Mouse (Mus musculus): Measurements from ENCODE around the gene Apobec4. TPM values are rescaled to one million over a fixed set of nuclear protein-coding genes. Genes with fewer than 3 reads are reported as not detected.

Apobec4 gene
- polyA plus RNA-seq (2016; fragmentation: Nextera tagmentation; extraction: Ambion mirVana): not detected in 2 replicates

GRCm38 (mm10) chr1:152750312-152750965 lies at the start of gene Apobec4:
Gene Apobec4, plus strand, starts transcription at chr1:152750551.
- Histone ChIP-seq H3K36me3 (no peaks in the 10 kb centered on the region), H3K9me3 (replicated peaks) (no peaks in the 10 kb centered on the region), H3K27me3 (ENCODE audit: low read depth, poor library complexity, severe bottlenecking) (no peaks in the 10 kb centered on the region), H3K4me3 (no peak within 1 kb of the TSS), H3K27ac (no peak within 1 kb of the TSS), H3K4me1 (0 out of 2 replicates have a peak, but pooled peaks cover 3% of the 10 kb centered on the region)
- 82% methylated on average over 13 of the region's 13 CpGs for WGBS
- DNase-seq (ENCODE audit: low spot score): no peak

GRCm38 (mm10) chr1:152701066-152701465 lies 49.3 kb upstream of the Apobec4 start:
- no peaks in the 10 kb centered on the region for H3K36me3 ChIP-seq
- DNase-seq (ENCODE audit: low spot score): no peak
- H3K27ac ChIP-seq: no peak overlapping the region
- H3K27me3 ChIP-seq (ENCODE audit: low read depth, poor library complexity, severe bottlenecking): no peaks in the 10 kb centered on the region
- H3K4me1 ChIP-seq: peaks cover 32% of the 10 kb centered on the region
- H3K9me3 ChIP-seq (replicated peaks): no peaks in the 10 kb centered on the region
- WGBS: 84% methylated on average over 5 of the region's 5 CpGs
- H3K4me3 ChIP-seq: no peak overlapping the region

GRCm38 (mm10) chr1:152702920-152703319 lies 47.4 kb upstream of the Apobec4 start:
- no peaks in the 10 kb centered on the region for H3K27me3 ChIP-seq (ENCODE audit: low read depth, poor library complexity, severe bottlenecking)
- H3K9me3 ChIP-seq (replicated peaks): no peaks in the 10 kb centered on the region
- H3K4me1 ChIP-seq: peaks cover 32% of the 10 kb centered on the region
- WGBS: 50% methylated on average over 6 of the region's 6 CpGs
- no peak overlapping the region for H3K4me3 ChIP-seq
- no peaks in the 10 kb centered on the region for H3K36me3 ChIP-seq
- H3K27ac ChIP-seq: no peak overlapping the region
- DNase-seq (ENCODE audit: low spot score): no peak

- WGBS: 69% methylated on average over 6 of the region's 6 CpGs
- DNase-seq (ENCODE audit: low spot score): no peak
- no peak overlapping the region for H3K4me3 ChIP-seq
- H3K4me1 ChIP-seq: peaks cover 32% of the 10 kb centered on the region
- H3K27me3 ChIP-seq (ENCODE audit: low read depth, poor library complexity, severe bottlenecking): no peaks in the 10 kb centered on the region
- H3K36me3 ChIP-seq: no peaks in the 10 kb centered on the region
- H3K27ac ChIP-seq: no peak overlapping the region
- no peaks in the 10 kb centered on the region for H3K9me3 ChIP-seq (replicated peaks)
Observed at GRCm38 (mm10) chr1:152703941-152704340, 46.4 kb upstream of the Apobec4 start.

GRCm38 (mm10) chr1:152707560-152707959 lies 42.8 kb upstream of the Apobec4 start:
- Histone ChIP-seq H3K27me3 (ENCODE audit: low read depth, poor library complexity, severe bottlenecking) (no peaks in the 10 kb centered on the region), H3K9me3 (replicated peaks) (no peaks in the 10 kb centered on the region), H3K27ac (peak overlapping the region; percentile 15; the same call in 1 of the 2 replicates), H3K36me3 (no peaks in the 10 kb centered on the region), H3K4me1 (peaks cover 21% of the 10 kb centered on the region), H3K4me3 (no peak overlapping the region)
- 91% methylated on average over 2 of the region's 2 CpGs for WGBS
- DNase-seq (ENCODE audit: low spot score): no peak

GRCm38 (mm10) chr1:152711037-152711436 lies 39.3 kb upstream of the Apobec4 start:
- Histone ChIP-seq H3K27ac (no peak overlapping the region), H3K4me3 (no peak overlapping the region), H3K36me3 (no peaks in the 10 kb centered on the region), H3K9me3 (replicated peaks) (no peaks in the 10 kb centered on the region), H3K27me3 (ENCODE audit: low read depth, poor library complexity, severe bottlenecking) (no peaks in the 10 kb centered on the region), H3K4me1 (peaks cover 21% of the 10 kb centered on the region)
- WGBS: 89% methylated on average over 4 of the region's 4 CpGs
- DNase-seq (ENCODE audit: low spot score): no peak

- no peaks in the 10 kb centered on the region for H3K9me3 ChIP-seq (replicated peaks)
Observed at GRCm38 (mm10) chr1:152713924-152714323, 36.4 kb upstream of the Apobec4 start.

GRCm38 (mm10) chr1:152714405-152714804 lies 35.9 kb upstream of the Apobec4 start:
- no peak for DNase-seq (ENCODE audit: low spot score)

More at GRCm38 (mm10) chr1:152713924-152714323, 36.4 kb upstream of the Apobec4 start:
- no peaks in the 10 kb centered on the region for H3K36me3 ChIP-seq
- WGBS: 83% methylated on average over 4 of the region's 4 CpGs
- peaks cover 39% of the 10 kb centered on the region for H3K4me1 ChIP-seq
- DNase-seq (ENCODE audit: low spot score): no peak
- H3K27me3 ChIP-seq (ENCODE audit: low read depth, poor library complexity, severe bottlenecking): no peaks in the 10 kb centered on the region
- H3K4me3 ChIP-seq: no peak overlapping the region
- peak overlapping the region; percentile 72 for H3K27ac ChIP-seq

GRCm38 (mm10) chr1:152717329-152717728 lies 33.0 kb upstream of the Apobec4 start:
- no peaks in the 10 kb centered on the region for H3K9me3 ChIP-seq (replicated peaks)
- H3K4me3 ChIP-seq: no peak overlapping the region
- H3K36me3 ChIP-seq: no peaks in the 10 kb centered on the region
- DNase-seq (ENCODE audit: low spot score): no peak
- peak overlapping the region; percentile 75 for H3K27ac ChIP-seq
- H3K27me3 ChIP-seq (ENCODE audit: low read depth, poor library complexity, severe bottlenecking): no peaks in the 10 kb centered on the region
- H3K4me1 ChIP-seq: peaks cover 47% of the 10 kb centered on the region
- 87% methylated on average over 1 of the region's 1 CpGs for whole genome bisulfite sequencing

More at GRCm38 (mm10) chr1:152714405-152714804, 35.9 kb upstream of the Apobec4 start:
- H3K9me3 ChIP-seq (replicated peaks): no peaks in the 10 kb centered on the region
- no peaks in the 10 kb centered on the region for H3K36me3 ChIP-seq
- WGBS: 30% methylated on average over 3 of the region's 3 CpGs
- H3K4me3 ChIP-seq: no peak overlapping the region
- peaks cover 39% of the 10 kb centered on the region for H3K4me1 ChIP-seq
- no peaks in the 10 kb centered on the region for H3K27me3 ChIP-seq (ENCODE audit: low read depth, poor library complexity, severe bottlenecking)
- peak overlapping the region; percentile 72 for H3K27ac ChIP-seq

GRCm38 (mm10) chr1:152718200-152718599 lies 32.2 kb upstream of the Apobec4 start:
- no peaks in the 10 kb centered on the region for H3K27me3 ChIP-seq (ENCODE audit: low read depth, poor library complexity, severe bottlenecking)
- H3K4me1 ChIP-seq: peaks cover 43% of the 10 kb centered on the region
- WGBS: 73% methylated on average over 6 of the region's 6 CpGs
- H3K4me3 ChIP-seq: no peak overlapping the region
- DNase-seq (ENCODE audit: low spot score): no peak
- H3K36me3 ChIP-seq: no peaks in the 10 kb centered on the region
- peak overlapping the region; percentile 75 for H3K27ac ChIP-seq
- no peaks in the 10 kb centered on the region for H3K9me3 ChIP-seq (replicated peaks)

- Histone ChIP-seq H3K27ac (no peak overlapping the region), H3K27me3 (ENCODE audit: low read depth, poor library complexity, severe bottlenecking) (no peaks in the 10 kb centered on the region), H3K9me3 (replicated peaks) (no peaks in the 10 kb centered on the region), H3K4me1 (peaks cover 27% of the 10 kb centered on the region), H3K36me3 (no peaks in the 10 kb centered on the region), H3K4me3 (no peak overlapping the region)
- DNase-seq (ENCODE audit: low spot score): no peak
- 89% methylated on average over 4 of the region's 4 CpGs for WGBS
Observed at GRCm38 (mm10) chr1:152720969-152721368, 29.4 kb upstream of the Apobec4 start.

- Histone ChIP-seq H3K9me3 (replicated peaks) (no peaks in the 10 kb centered on the region), H3K27ac (0 out of 2 replicates have a peak overlapping the region, but pooled peaks have one; percentile 30), H3K4me1 (peaks cover 23% of the 10 kb centered on the region), H3K27me3 (ENCODE audit: low read depth, poor library complexity, severe bottlenecking) (no peaks in the 10 kb centered on the region), H3K4me3 (no peak overlapping the region), H3K36me3 (no peaks in the 10 kb centered on the region)
- WGBS: 91% methylated on average over 11 of the region's 11 CpGs
- no peak for DNase-seq (ENCODE audit: low spot score)
Observed at GRCm38 (mm10) chr1:152721535-152722198, 28.7 kb upstream of the Apobec4 start.

GRCm38 (mm10) chr1:152724286-152724685 lies 26.1 kb upstream of the Apobec4 start:
- DNase-seq (ENCODE audit: low spot score): no peak
- Histone ChIP-seq H3K4me1 (peaks cover 12% of the 10 kb centered on the region), H3K27me3 (ENCODE audit: low read depth, poor library complexity, severe bottlenecking) (no peaks in the 10 kb centered on the region), H3K9me3 (replicated peaks) (no peaks in the 10 kb centered on the region), H3K4me3 (no peak overlapping the region), H3K36me3 (no peaks in the 10 kb centered on the region), H3K27ac (no peak overlapping the region)
